Mouse (Mus musculus): ENCODE data around the gene Sgcd.

- TF ChIP-seq CTCF (IDR thresholded peaks at IDR 0.05; ENCODE audit: low read depth) (no peak), EP300 (optimal IDR thresholded peaks at IDR 0.05) (no peak)
Observed at GRCm38 (mm10) chr11:47568488-47568887, 420.3 kb downstream of the Sgcd start.
